ENCODE assay signal across 22 mouse cellular contexts in genomic region chr17:35031272-35031671, GRCm38 (mm10). TPM values are rescaled to one million over a fixed set of nuclear protein-coding genes. Genes with fewer than 3 reads are reported as not detected.
DNase-seq lines count a peak whose midpoint lies in the region; ATAC-seq and TF ChIP-seq lines count a peak whose summit lies in the region.
"Had no signal": no experiment of that assay in that cellular context is flagged by ENCODE, and none has a peak within 500 bp of the region (broad histone marks: within the 10 kb centered on the region; RNA-seq: fewer than 3 reads in every experiment).

No protein-coding gene starts in this region.

- peak overlapping the region; percentile 8; the same call in 1 of the 2 replicates for H3K9ac ChIP-seq in embryonic facial prominence, embryonic 12.5 days
- H3K9ac ChIP-seq in heart, embryonic 11.5 days (ENCODE audit: low read depth, low read length) = 0 out of 2 replicates have a peak overlapping the region, but pooled peaks have one; percentile 34
- H3K9ac ChIP-seq in limb, embryonic 12.5 days (replicated peaks) = 0 out of 2 replicates have a peak overlapping the region, but pooled peaks have one; percentile 23
- H3K9ac ChIP-seq: embryonic facial prominence, embryonic 15.5 days; heart, embryonic 15.5 days; hindbrain, embryonic 15.5 days had no signal

- ATAC-seq in embryonic facial prominence, embryonic 12.5 days (ENCODE audit: insufficient number of reproducible peaks, insufficient read depth, low FRiP score, low TSS enrichment) = no peak
- ATAC-seq in heart, embryonic 11.5 days (replicated peaks; ENCODE audit: insufficient number of reproducible peaks, low FRiP score, low TSS enrichment) = no peak
- no peak for ATAC-seq in limb, embryonic 12.5 days (ENCODE audit: insufficient number of reproducible peaks, insufficient read depth, low FRiP score, low TSS enrichment, low read depth)
- ATAC-seq: forebrain, embryonic 16.5 days; inflammation-experienced regulatory T-cells, adult 6 months; intestine, postnatal 0 days had no signal

- no peak for TF ChIP-seq POLR2A in testis, adult 2 months (IDR thresholded peaks at IDR 0.05; ENCODE audit: control insufficient read depth, low read depth, low read length)

- intact Hi-C loops in heart, postnatal 10 days (cut with DNase I) = no loop called here

- H3K36me3 ChIP-seq in embryonic facial prominence, embryonic 12.5 days = no peaks in the 10 kb centered on the region
- H3K36me3 ChIP-seq in embryonic facial prominence, embryonic 10.5 days (replicated peaks) = no peaks in the 10 kb centered on the region
- no peaks in the 10 kb centered on the region for H3K36me3 ChIP-seq in heart, embryonic 11.5 days (ENCODE audit: control insufficient read depth, insufficient read depth, low read length)
- H3K36me3 ChIP-seq in testis, adult 2 months (ENCODE audit: control insufficient read depth, insufficient read depth, low read length) = no peaks in the 10 kb centered on the region
- H3K36me3 ChIP-seq in limb, embryonic 12.5 days = no peaks in the 10 kb centered on the region
- H3K36me3 ChIP-seq: embryonic facial prominence, embryonic 15.5 days; forebrain, embryonic 10.5 days; heart, embryonic 10.5 days; heart, embryonic 15.5 days; hindbrain, embryonic 15.5 days had no signal

- no peak overlapping the region for H3K27ac ChIP-seq in embryonic facial prominence, embryonic 12.5 days
- H3K27ac ChIP-seq in embryonic facial prominence, embryonic 10.5 days (replicated peaks) = no peak overlapping the region
- no peak overlapping the region for H3K27ac ChIP-seq in heart, embryonic 11.5 days (ENCODE audit: low read depth, low read length)
- H3K27ac ChIP-seq in testis, adult 2 months (ENCODE audit: control insufficient read depth, insufficient read depth, low read depth, low read length) = peak overlapping the region; percentile 3; the same call in 1 of the 2 replicates
- no peak overlapping the region for H3K27ac ChIP-seq in limb, embryonic 12.5 days
- H3K27ac ChIP-seq: embryonic facial prominence, embryonic 15.5 days; heart, embryonic 10.5 days; heart, embryonic 15.5 days; hindbrain, embryonic 15.5 days had no signal

- no peak for DNase-seq in embryonic facial prominence, embryonic 10.5 days (ENCODE audit: low spot score)
- DNase-seq in heart, postnatal 10 days = no peak
- DNase-seq in testis, postnatal 10 days (ENCODE audit: low spot score) = no peak
- no peak for DNase-seq in kidney, adult 8-10 months
- DNase-seq: adrenal gland, postnatal 25 days; cerebellum, adult 18-20 months; cerebellum, postnatal 36 days; gastrocnemius, postnatal 14 days had no signal

- 91% methylated on average over 11 of the region's 11 CpGs for WGBS in embryonic facial prominence, embryonic 12.5 days
- WGBS in embryonic facial prominence, embryonic 10.5 days = 92% methylated on average over 11 of the region's 11 CpGs
- 83% methylated on average over 11 of the region's 11 CpGs for WGBS in heart, embryonic 11.5 days (ENCODE audit: insufficient replicate concordance)
- WGBS in limb, embryonic 12.5 days = 88% methylated on average over 11 of the region's 11 CpGs

- H3K9me3 ChIP-seq in embryonic facial prominence, embryonic 12.5 days = no peaks in the 10 kb centered on the region
- H3K9me3 ChIP-seq in embryonic facial prominence, embryonic 10.5 days = no peaks in the 10 kb centered on the region
- no peaks in the 10 kb centered on the region for H3K9me3 ChIP-seq in heart, embryonic 11.5 days (replicated peaks; ENCODE audit: control insufficient read depth, low read length)
- H3K9me3 ChIP-seq in limb, embryonic 12.5 days = no peaks in the 10 kb centered on the region
- H3K9me3 ChIP-seq: embryonic facial prominence, embryonic 15.5 days; forebrain, embryonic 10.5 days; heart, embryonic 10.5 days; heart, embryonic 15.5 days; hindbrain, embryonic 15.5 days had no signal

- H3K27me3 ChIP-seq in embryonic facial prominence, embryonic 12.5 days = no peaks in the 10 kb centered on the region
- 0 out of 2 replicates have a peak, but pooled peaks cover 3% of the 10 kb centered on the region for H3K27me3 ChIP-seq in embryonic facial prominence, embryonic 10.5 days (replicated peaks; ENCODE audit: low read depth, poor library complexity, severe bottlenecking)
- H3K27me3 ChIP-seq in heart, embryonic 11.5 days (ENCODE audit: control insufficient read depth, insufficient read depth, low read length) = no peaks in the 10 kb centered on the region
- H3K27me3 ChIP-seq in testis, adult 2 months (ENCODE audit: control insufficient read depth, insufficient read depth, low read length) = no peaks in the 10 kb centered on the region
- no peaks in the 10 kb centered on the region for H3K27me3 ChIP-seq in limb, embryonic 12.5 days
- H3K27me3 ChIP-seq: embryonic facial prominence, embryonic 15.5 days; heart, embryonic 15.5 days; hindbrain, embryonic 15.5 days had no signal

- H3K4me3 ChIP-seq in embryonic facial prominence, embryonic 12.5 days = no peak overlapping the region
- no peak overlapping the region for H3K4me3 ChIP-seq in embryonic facial prominence, embryonic 10.5 days
- no peak overlapping the region for H3K4me3 ChIP-seq in heart, embryonic 11.5 days (ENCODE audit: low read depth, low read length)
- no peak overlapping the region for H3K4me3 ChIP-seq in testis, adult 2 months (ENCODE audit: control insufficient read depth, low read depth, low read length)
- no peak overlapping the region for H3K4me3 ChIP-seq in limb, embryonic 12.5 days (replicated peaks)
- H3K4me3 ChIP-seq: embryonic facial prominence, embryonic 15.5 days; erythroblast, embryonic 14.5 days; forebrain, embryonic 10.5 days; heart, embryonic 10.5 days; heart, embryonic 15.5 days; hindbrain, embryonic 15.5 days had no signal

- no peak overlapping the region for H3K4me2 ChIP-seq in embryonic facial prominence, embryonic 12.5 days (replicated peaks)
- H3K4me2 ChIP-seq in heart, embryonic 11.5 days = no peak overlapping the region
- H3K4me2 ChIP-seq in limb, embryonic 12.5 days = no peak overlapping the region
- H3K4me2 ChIP-seq: embryonic facial prominence, embryonic 15.5 days; heart, embryonic 15.5 days; hindbrain, embryonic 15.5 days had no signal

- TF ChIP-seq CTCF in testis, adult 2 months (IDR thresholded peaks at IDR 0.05; ENCODE audit: control insufficient read depth, insufficient read depth, insufficient replicate concordance, low read depth, low read length) = no peak

- H3K4me1 ChIP-seq in embryonic facial prominence, embryonic 12.5 days = peaks cover 17% of the 10 kb centered on the region
- peaks cover 45% of the 10 kb centered on the region for H3K4me1 ChIP-seq in embryonic facial prominence, embryonic 10.5 days
- peaks cover 13% of the 10 kb centered on the region for H3K4me1 ChIP-seq in heart, embryonic 11.5 days (ENCODE audit: control insufficient read depth, insufficient read depth, low read length)
- H3K4me1 ChIP-seq in testis, adult 2 months (ENCODE audit: control insufficient read depth, insufficient read depth, low read length) = peaks cover 2% of the 10 kb centered on the region; the same call in 1 of the 2 replicates
- H3K4me1 ChIP-seq in limb, embryonic 12.5 days (replicated peaks) = peaks cover 13% of the 10 kb centered on the region

RNA-seq across cellular contexts. Expression of gene Sapcd1, which starts 3.5 kb away (rescaled TPM):
- 8.7 and 9.5 TPM in 2 replicates for polyA plus RNA-seq in embryonic facial prominence, embryonic 12.5 days (2016; fragmentation: Nextera tagmentation; extraction: Ambion mirVana)
- 4.2 and 5.6 TPM in 2 replicates for polyA plus RNA-seq in embryonic facial prominence, embryonic 10.5 days (2016; fragmentation: Nextera tagmentation; extraction: Ambion mirVana)
- polyA plus RNA-seq in heart, embryonic 11.5 days (2014; fragmentation: Nextera tagmentation; extraction: Ambion mirVana) = 1.8 and 2.1 TPM in 2 replicates
- total RNA-seq in heart, postnatal 10 days (2021) = under 1 TPM in 1 of 2 experiments, not detected in 1; 0.38 TPM
- 3.5 and 3.8 TPM in 2 replicates for polyA plus RNA-seq in testis, adult 2 months (2012; rRNA removed)
- polyA plus RNA-seq in limb, embryonic 12.5 days (2016; fragmentation: Nextera tagmentation; extraction: Ambion mirVana) = 3.2 and 3.3 TPM in 2 replicates
- total RNA-seq: heart, postnatal 25 days had no signal

RNA-seq across cellular contexts. Expression of gene Vwa7, which starts 14.9 kb away (rescaled TPM):
- polyA plus RNA-seq in embryonic facial prominence, embryonic 12.5 days (2016; fragmentation: Nextera tagmentation; extraction: Ambion mirVana) = 0.20 and 0.25 TPM in 2 replicates
- 0.18 and 0.21 TPM in 2 replicates for polyA plus RNA-seq in embryonic facial prominence, embryonic 10.5 days (2016; fragmentation: Nextera tagmentation; extraction: Ambion mirVana)
- 0.20 and 0.27 TPM in 2 replicates for polyA plus RNA-seq in heart, embryonic 11.5 days (2014; fragmentation: Nextera tagmentation; extraction: Ambion mirVana)
- 1 to 10 TPM; 3.3 to 3.8 TPM for total RNA-seq in heart, postnatal 10 days (2021)
- polyA plus RNA-seq in testis, adult 2 months (2012; rRNA removed) = 0.65 and 0.84 TPM in 2 replicates
- polyA plus RNA-seq in limb, embryonic 12.5 days (2016; fragmentation: Nextera tagmentation; extraction: Ambion mirVana) = 0.10 and 0.13 TPM in 2 replicates

RNA-seq across cellular contexts. Expression of gene Msh5, which starts 15.3 kb away (rescaled TPM):
- 3.7 and 4.2 TPM in 2 replicates for polyA plus RNA-seq in embryonic facial prominence, embryonic 12.5 days (2016; fragmentation: Nextera tagmentation; extraction: Ambion mirVana)
- 3.9 and 4.4 TPM in 2 replicates for polyA plus RNA-seq in embryonic facial prominence, embryonic 10.5 days (2016; fragmentation: Nextera tagmentation; extraction: Ambion mirVana)
- 4.4 and 4.6 TPM in 2 replicates for polyA plus RNA-seq in heart, embryonic 11.5 days (2014; fragmentation: Nextera tagmentation; extraction: Ambion mirVana)
- 1 to 10 TPM; 2.0 TPM for total RNA-seq in heart, postnatal 10 days (2021)
- polyA plus RNA-seq in testis, adult 2 months (2012; rRNA removed) = 19.3 and 20.4 TPM in 2 replicates
- 2.9 and 3.4 TPM in 2 replicates for polyA plus RNA-seq in limb, embryonic 12.5 days (2016; fragmentation: Nextera tagmentation; extraction: Ambion mirVana)

RNA-seq across cellular contexts. Expression of gene Clic1, which starts 18.5 kb away (rescaled TPM):
- polyA plus RNA-seq in embryonic facial prominence, embryonic 12.5 days (2016; fragmentation: Nextera tagmentation; extraction: Ambion mirVana) = 205 and 211 TPM in 2 replicates
- polyA plus RNA-seq in embryonic facial prominence, embryonic 10.5 days (2016; fragmentation: Nextera tagmentation; extraction: Ambion mirVana) = 190 and 191 TPM in 2 replicates
- 86.4 and 228 TPM in 2 replicates for polyA plus RNA-seq in heart, embryonic 11.5 days (2014; fragmentation: Nextera tagmentation; extraction: Ambion mirVana)
- total RNA-seq in heart, postnatal 10 days (2021) = 100 to 1,000 TPM; 115 to 118 TPM
- 24.1 and 24.8 TPM in 2 replicates for polyA plus RNA-seq in testis, adult 2 months (2012; rRNA removed)
- polyA plus RNA-seq in limb, embryonic 12.5 days (2016; fragmentation: Nextera tagmentation; extraction: Ambion mirVana) = 194 and 195 TPM in 2 replicates

RNA-seq across cellular contexts. Expression of gene Ddah2, which starts 27.6 kb away (rescaled TPM):
- 471 and 492 TPM in 2 replicates for polyA plus RNA-seq in embryonic facial prominence, embryonic 12.5 days (2016; fragmentation: Nextera tagmentation; extraction: Ambion mirVana)
- polyA plus RNA-seq in embryonic facial prominence, embryonic 10.5 days (2016; fragmentation: Nextera tagmentation; extraction: Ambion mirVana) = 482 and 503 TPM in 2 replicates
- polyA plus RNA-seq in heart, embryonic 11.5 days (2014; fragmentation: Nextera tagmentation; extraction: Ambion mirVana) = 213 and 217 TPM in 2 replicates
- 10 to 100 TPM; 84.5 to 86.1 TPM for total RNA-seq in heart, postnatal 10 days (2021)
- 11.1 and 14.4 TPM in 2 replicates for polyA plus RNA-seq in testis, adult 2 months (2012; rRNA removed)
- polyA plus RNA-seq in limb, embryonic 12.5 days (2016; fragmentation: Nextera tagmentation; extraction: Ambion mirVana) = 489 and 492 TPM in 2 replicates
